Mouse (Mus musculus) MEL-GATA-1-ER (cell line): ENCODE measurements at regions not wholly inside any gene's neighbourhood (a gene's known extent, or its start where the extent isn't known, plus 50 kb on each side); places are given as distances from the start of the nearest gene placed in this dataset.
A peak's percentile ranks its signal among the peaks of the same experiment; 100 is the strongest.

ENCODE experiments used
- DNase-seq: peaks from one replicate; pipeline ENCODE4 v3.0.0-alpha.2; 2012; ENCODE audit warnings: low read depth; ENCODE audit errors: extremely low read depth

GRCm38 (mm10) chr17:31732176-31732880 is 54.7 kb downstream of the Cryaa start:
- no peak for DNase-seq

- no peak for DNase-seq
These were observed 56.9 kb downstream of the Cryaa start for GRCm38 (mm10) chr17:31734521-31734920.

- DNase-seq, result no peak
These were observed 59.1 kb downstream of the Cryaa start for GRCm38 (mm10) chr17:31736716-31737115.

GRCm38 (mm10) chr17:31738249-31738648 is 60.6 kb downstream of the Cryaa start:
- no peak for DNase-seq

GRCm38 (mm10) chr17:31739586-31739985 is 62.0 kb downstream of the Cryaa start:
- DNase-seq, result no peak

GRCm38 (mm10) chr17:31740059-31740458 is 62.5 kb downstream of the Cryaa start:
- DNase-seq, result no peak

- no peak for DNase-seq
These were observed 66.0 kb downstream of the Cryaa start for GRCm38 (mm10) chr17:31743656-31744055.

- DNase-seq, result no peak
These were observed 68.8 kb downstream of the Cryaa start for GRCm38 (mm10) chr17:31746198-31747111.

GRCm38 (mm10) chr17:31747563-31747962 is 70.0 kb downstream of the Cryaa start:
- no peak for DNase-seq

GRCm38 (mm10) chr17:31748158-31748557 is 70.6 kb downstream of the Cryaa start:
- DNase-seq, result no peak

- DNase-seq, result no peak
These were observed 71.4 kb downstream of the Cryaa start for GRCm38 (mm10) chr17:31748971-31749370.

GRCm38 (mm10) chr17:31751262-31751661 is 73.7 kb downstream of the Cryaa start:
- no peak for DNase-seq

- no peak for DNase-seq
These were observed 75.7 kb downstream of the Cryaa start for GRCm38 (mm10) chr17:31753113-31753858.

- no peak for DNase-seq
These were observed 76.2 kb downstream of the Cryaa start for GRCm38 (mm10) chr17:31753859-31754229.

GRCm38 (mm10) chr17:31760465-31760864 is 82.9 kb downstream of the Cryaa start:
- DNase-seq, result no peak

GRCm38 (mm10) chr17:31763078-31763477 is 85.5 kb downstream of the Cryaa start:
- DNase-seq, result no peak

GRCm38 (mm10) chr17:31766779-31767697 is 88.6 kb downstream of the Sik1 start:
- DNase-seq, result no peak

- DNase-seq, result no peak
These were observed 83.3 kb downstream of the Sik1 start for GRCm38 (mm10) chr17:31772201-31772820.

- peak; percentile 6 for DNase-seq
These were observed 81.7 kb downstream of the Sik1 start for GRCm38 (mm10) chr17:31773882-31774281.

GRCm38 (mm10) chr17:31775037-31775436 is 80.6 kb downstream of the Sik1 start:
- no peak for DNase-seq
